Mouse (Mus musculus): ENCODE data around the gene Pola1.

Gene Pola1

GRCm38 (mm10) chrX:93631657-93632449, at the start of gene Pola1:
Gene Pola1 (minus strand): TSS chrX:93632155.
- peak; percentile 95 for DNase-seq

- no peak for DNase-seq
Observed at GRCm38 (mm10) chrX:93676228-93676627, 44.3 kb upstream of the Pola1 start.

GRCm38 (mm10) chrX:93674836-93675795, 43.2 kb upstream of the Pola1 start:
- DNase-seq = peak; percentile 66

GRCm38 (mm10) chrX:93674432-93674831, 42.5 kb upstream of the Pola1 start:
- DNase-seq = no peak

- no peak for DNase-seq
Observed at GRCm38 (mm10) chrX:93664787-93665186, 32.8 kb upstream of the Pola1 start.

GRCm38 (mm10) chrX:93663919-93664586, 32.1 kb upstream of the Pola1 start:
- no peak for DNase-seq

GRCm38 (mm10) chrX:93655153-93655552, 23.2 kb upstream of the Pola1 start:
- DNase-seq = no peak

GRCm38 (mm10) chrX:93654218-93655002, 22.5 kb upstream of the Pola1 start, which contains the start of gene Pcyt1b:
Gene Pcyt1b (plus strand): TSS chrX:93654863.
- DNase-seq = no peak

GRCm38 (mm10) chrX:93650738-93651137, 18.8 kb upstream of the Pola1 start:
- DNase-seq = no peak

- DNase-seq = no peak
Observed at GRCm38 (mm10) chrX:93644022-93644421, 12.1 kb upstream of the Pola1 start.

- DNase-seq = no peak
Observed at GRCm38 (mm10) chrX:93643600-93643999, 11.6 kb upstream of the Pola1 start.

- DNase-seq = no peak
Observed at GRCm38 (mm10) chrX:93634861-93635375, 3.0 kb upstream of the Pola1 start.

GRCm38 (mm10) chrX:93630256-93630655, 1.7 kb downstream of the Pola1 start:
- no peak for DNase-seq

- DNase-seq = no peak
Observed at GRCm38 (mm10) chrX:93602214-93602613, 29.7 kb downstream of the Pola1 start.

- no peak for DNase-seq
Observed at GRCm38 (mm10) chrX:93594283-93594682, 37.7 kb downstream of the Pola1 start.

- no peak for DNase-seq
Observed at GRCm38 (mm10) chrX:93580931-93581330, 51.0 kb downstream of the Pola1 start.

GRCm38 (mm10) chrX:93557171-93557570, 74.8 kb downstream of the Pola1 start:
- DNase-seq = no peak

- no peak for DNase-seq
Observed at GRCm38 (mm10) chrX:93539779-93540178, 92.2 kb downstream of the Pola1 start.

GRCm38 (mm10) chrX:93502865-93503353, 129.0 kb downstream of the Pola1 start:
- no peak for DNase-seq

GRCm38 (mm10) chrX:93497597-93497996, 134.4 kb downstream of the Pola1 start:
- DNase-seq = no peak

GRCm38 (mm10) chrX:93465711-93466110, 166.2 kb downstream of the Pola1 start:
- DNase-seq = no peak

GRCm38 (mm10) chrX:93429738-93430260, 202.2 kb downstream of the Pola1 start:
- DNase-seq = no peak
